9 mouse cellular contexts compared by ENCODE assay signal in the genomic region with DNA sequence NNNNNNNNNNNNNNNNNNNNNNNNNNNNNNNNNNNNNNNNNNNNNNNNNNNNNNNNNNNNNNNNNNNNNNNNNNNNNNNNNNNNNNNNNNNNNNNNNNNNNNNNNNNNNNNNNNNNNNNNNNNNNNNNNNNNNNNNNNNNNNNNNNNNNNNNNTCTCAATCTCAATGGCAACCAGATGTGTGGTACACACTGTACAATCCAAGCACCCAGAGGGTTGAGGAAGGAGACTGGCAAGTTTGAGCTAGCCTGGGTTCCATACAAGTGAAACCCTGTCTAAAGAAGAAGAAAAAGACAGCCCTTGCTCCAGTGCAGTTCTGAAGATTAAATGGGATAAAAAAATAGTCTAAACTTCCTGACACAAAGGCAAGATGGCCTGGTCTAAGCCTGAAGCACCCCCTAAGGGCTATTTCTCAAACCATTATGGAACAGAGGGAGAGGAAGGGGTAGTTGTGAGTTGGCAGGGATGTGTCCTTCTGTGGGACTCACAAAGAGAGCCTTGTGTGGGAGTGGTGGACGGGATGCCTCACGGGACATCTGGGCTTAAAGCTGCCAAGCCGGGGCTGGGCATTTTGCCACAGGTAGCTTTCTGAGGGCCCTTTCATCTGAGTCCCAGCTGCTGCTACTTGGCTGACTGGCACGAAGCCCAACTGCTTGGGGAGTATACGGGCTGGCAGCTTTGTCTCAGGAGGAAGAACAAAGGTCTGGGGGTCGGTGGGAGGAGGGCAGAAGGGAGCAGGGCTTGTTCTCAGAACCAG. TPM values are rescaled to one million over a fixed set of nuclear protein-coding genes. Genes with fewer than 3 reads are reported as not detected.
DNase-seq lines count a peak whose midpoint lies in the region; ATAC-seq lines count a peak whose summit lies in the region.
"Had no signal": no experiment of that assay in that cellular context is flagged by ENCODE, and none has a peak within 500 bp of the region (broad histone marks: within the 10 kb centered on the region; RNA-seq: fewer than 3 reads in every experiment).

No protein-coding gene starts in this region.

- intact Hi-C loops in heart, postnatal 10 days (cut with DNase I): no loop called here

- no peak for DNase-seq in neural tube, embryonic 11.5 days (ENCODE audit: low spot score)
- no peak for DNase-seq in neural tube, embryonic 10.5 days (ENCODE audit: extremely low spot score, low spot score)
- peak; percentile 99 for DNase-seq in forebrain, embryonic 14.5 days (ENCODE audit: low spot score)
- DNase-seq in heart, postnatal 10 days: peak; percentile 90
- DNase-seq in kidney, postnatal 25 days: peak; percentile 93 to 95
- DNase-seq in right cerebral cortex, adult 2 months (ENCODE audit: low spot score in 2 of 2): peak; percentile 84 to 85

- H3K4me3 ChIP-seq in neural tube, embryonic 11.5 days (ENCODE audit: low read depth, low read length): no peak overlapping the region
- no peak overlapping the region for H3K4me3 ChIP-seq in forebrain, embryonic 14.5 days (ENCODE audit: low read depth, low read length)
- H3K4me3 ChIP-seq in lung, embryonic 15.5 days: no peak overlapping the region
- no peak overlapping the region for H3K4me3 ChIP-seq in liver, embryonic 12.5 days

- no peak overlapping the region for H3K9ac ChIP-seq in neural tube, embryonic 11.5 days (ENCODE audit: low read length)
- peak overlapping the region; percentile 43; the same call in 1 of the 2 replicates for H3K9ac ChIP-seq in forebrain, embryonic 14.5 days (ENCODE audit: low read length)
- H3K9ac ChIP-seq in lung, embryonic 15.5 days: no peak overlapping the region
- H3K9ac ChIP-seq in liver, embryonic 12.5 days: no peak overlapping the region

- H3K27me3 ChIP-seq in neural tube, embryonic 11.5 days (ENCODE audit: control insufficient read depth, insufficient read depth, low read length): no peaks in the 10 kb centered on the region
- H3K27me3 ChIP-seq in forebrain, embryonic 14.5 days (replicated peaks; ENCODE audit: control insufficient read depth, insufficient read depth, low read length): no peaks in the 10 kb centered on the region
- no peaks in the 10 kb centered on the region for H3K27me3 ChIP-seq in lung, embryonic 15.5 days
- H3K27me3 ChIP-seq in liver, embryonic 12.5 days (replicated peaks): no peaks in the 10 kb centered on the region
- H3K27me3 ChIP-seq: CH12.LX had no signal

- peak overlapping the region; percentile 39; the same call in 1 of the 2 replicates for H3K27ac ChIP-seq in neural tube, embryonic 11.5 days (ENCODE audit: low read depth, low read length)
- peak overlapping the region; percentile 98 for H3K27ac ChIP-seq in forebrain, embryonic 14.5 days (ENCODE audit: low read depth, low read length)
- peak overlapping the region; percentile 86 for H3K27ac ChIP-seq in lung, embryonic 15.5 days
- no peak overlapping the region for H3K27ac ChIP-seq in liver, embryonic 12.5 days

- H3K4me1 ChIP-seq in neural tube, embryonic 11.5 days (ENCODE audit: control insufficient read depth, insufficient read depth, low read length): no peaks in the 10 kb centered on the region
- peaks cover 17% of the 10 kb centered on the region for H3K4me1 ChIP-seq in forebrain, embryonic 14.5 days (ENCODE audit: control insufficient read depth, insufficient read depth, low read length)
- peaks cover 16% of the 10 kb centered on the region for H3K4me1 ChIP-seq in lung, embryonic 15.5 days
- peaks cover 4% of the 10 kb centered on the region for H3K4me1 ChIP-seq in liver, embryonic 12.5 days

- no peak overlapping the region for H3K4me2 ChIP-seq in neural tube, embryonic 11.5 days (ENCODE audit: low read depth)
- no peak overlapping the region for H3K4me2 ChIP-seq in forebrain, embryonic 14.5 days (ENCODE audit: low read length)
- H3K4me2 ChIP-seq in lung, embryonic 15.5 days: no peak overlapping the region
- no peak overlapping the region for H3K4me2 ChIP-seq in liver, embryonic 12.5 days

- ATAC-seq in neural tube, embryonic 11.5 days (ENCODE audit: insufficient read depth, low FRiP score, low TSS enrichment): peak; percentile 77; the same call in 1 of the 2 replicates
- peak; percentile 96 for ATAC-seq in forebrain, embryonic 14.5 days
- peak; percentile 90 for ATAC-seq in lung, embryonic 15.5 days (ENCODE audit: borderline replicate concordance, extremely low read depth, low FRiP score, low TSS enrichment)
- ATAC-seq in liver, embryonic 12.5 days: no peak

- 58% methylated on average over 6 of the region's 6 CpGs for WGBS in neural tube, embryonic 11.5 days
- WGBS in forebrain, embryonic 14.5 days: 7% methylated on average over 6 of the region's 6 CpGs
- WGBS in lung, embryonic 15.5 days: 12% methylated on average over 6 of the region's 6 CpGs
- 65% methylated on average over 6 of the region's 6 CpGs for WGBS in liver, embryonic 12.5 days (ENCODE audit: insufficient replicate concordance)

- H3K9me3 ChIP-seq in neural tube, embryonic 11.5 days (ENCODE audit: control insufficient read depth, low read length): no peaks in the 10 kb centered on the region
- 0 out of 2 replicates have a peak, but pooled peaks cover under 1% of the 10 kb centered on the region for H3K9me3 ChIP-seq in forebrain, embryonic 14.5 days (replicated peaks; ENCODE audit: control insufficient read depth, low read length)
- no peaks in the 10 kb centered on the region for H3K9me3 ChIP-seq in lung, embryonic 15.5 days
- peaks cover 4% of the 10 kb centered on the region; the same call in 1 of the 2 replicates for H3K9me3 ChIP-seq in liver, embryonic 12.5 days (replicated peaks)

- no peaks in the 10 kb centered on the region for H3K36me3 ChIP-seq in neural tube, embryonic 11.5 days (ENCODE audit: control insufficient read depth, insufficient read depth, low read length)
- H3K36me3 ChIP-seq in forebrain, embryonic 14.5 days (ENCODE audit: control insufficient read depth, insufficient read depth, low read length): no peaks in the 10 kb centered on the region
- no peaks in the 10 kb centered on the region for H3K36me3 ChIP-seq in lung, embryonic 15.5 days
- no peaks in the 10 kb centered on the region for H3K36me3 ChIP-seq in liver, embryonic 12.5 days

RNA-seq across cellular contexts. Expression of a gene that starts 4.8 kb away (rescaled TPM):
- 0.64 and 1.5 TPM in 2 replicates for polyA plus RNA-seq in neural tube, embryonic 11.5 days (2014; fragmentation: Nextera tagmentation; extraction: Ambion mirVana)
- polyA plus RNA-seq in forebrain, embryonic 14.5 days (2014; fragmentation: Nextera tagmentation; extraction: Ambion mirVana): 1.4 and 1.8 TPM in 2 replicates
- total RNA-seq in heart, postnatal 10 days (2021): under 1 TPM; 0.31 to 0.37 TPM
- 6.3 and 8.1 TPM in 2 replicates for polyA plus RNA-seq in lung, embryonic 15.5 days (2015; fragmentation: Nextera tagmentation; extraction: Ambion mirVana)
- 9.8 and 9.9 TPM in 2 replicates for polyA plus RNA-seq in liver, embryonic 12.5 days (2016; fragmentation: Nextera tagmentation; extraction: Ambion mirVana)

RNA-seq across cellular contexts. Expression of a gene that starts 28.8 kb away (rescaled TPM):
- polyA plus RNA-seq in neural tube, embryonic 11.5 days (2014; fragmentation: Nextera tagmentation; extraction: Ambion mirVana): 0.17 and 0.19 TPM in 2 replicates
- polyA plus RNA-seq in forebrain, embryonic 14.5 days (2014; fragmentation: Nextera tagmentation; extraction: Ambion mirVana): 3.2 and 3.7 TPM in 2 replicates
- total RNA-seq in heart, postnatal 10 days (2021): 10 to 100 TPM; 20.5 to 28.4 TPM
- 0.91 and 1.4 TPM in 2 replicates for polyA plus RNA-seq in lung, embryonic 15.5 days (2015; fragmentation: Nextera tagmentation; extraction: Ambion mirVana)
- 0.13 TPM in 1 of 2 replicates, not detected in the other for polyA plus RNA-seq in liver, embryonic 12.5 days (2016; fragmentation: Nextera tagmentation; extraction: Ambion mirVana)
- total RNA-seq: CH12.LX had no signal

RNA-seq across cellular contexts. Expression of a gene that starts 34.4 kb away (rescaled TPM):
- polyA plus RNA-seq in neural tube, embryonic 11.5 days (2014; fragmentation: Nextera tagmentation; extraction: Ambion mirVana): 65.2 and 66.6 TPM in 2 replicates
- polyA plus RNA-seq in forebrain, embryonic 14.5 days (2014; fragmentation: Nextera tagmentation; extraction: Ambion mirVana): 54.6 and 65.2 TPM in 2 replicates
- total RNA-seq in heart, postnatal 10 days (2021): 10 to 100 TPM; 46.6 to 52.4 TPM
- polyA plus RNA-seq in lung, embryonic 15.5 days (2015; fragmentation: Nextera tagmentation; extraction: Ambion mirVana): 48.9 and 53.4 TPM in 2 replicates
- 32.2 and 33.4 TPM in 2 replicates for polyA plus RNA-seq in liver, embryonic 12.5 days (2016; fragmentation: Nextera tagmentation; extraction: Ambion mirVana)

RNA-seq across cellular contexts. Expression of a gene that starts 46.5 kb away (rescaled TPM):
- polyA plus RNA-seq in neural tube, embryonic 11.5 days (2014; fragmentation: Nextera tagmentation; extraction: Ambion mirVana): 320 and 333 TPM in 2 replicates
- polyA plus RNA-seq in forebrain, embryonic 14.5 days (2014; fragmentation: Nextera tagmentation; extraction: Ambion mirVana): 473 and 569 TPM in 2 replicates
- 100 to 1,000 TPM; 525 to 575 TPM for total RNA-seq in heart, postnatal 10 days (2021)
- polyA plus RNA-seq in lung, embryonic 15.5 days (2015; fragmentation: Nextera tagmentation; extraction: Ambion mirVana): 336 and 356 TPM in 2 replicates
- 249 and 261 TPM in 2 replicates for polyA plus RNA-seq in liver, embryonic 12.5 days (2016; fragmentation: Nextera tagmentation; extraction: Ambion mirVana)

Comparison
In these comparisons a context has a peak if more than half of its experiments do, and no peak if none do; other contexts are left out.
1. DNase-seq: peak in forebrain, embryonic 14.5 days (single experiment), heart, postnatal 10 days (2 of 2), kidney, postnatal 25 days (2 of 2) and right cerebral cortex, adult 2 months (2 of 2); none in neural tube, embryonic 11.5 days (single experiment) and neural tube, embryonic 10.5 days (single experiment).